Mouse (Mus musculus) layer of hippocampus, adult 11-12 months (tissue): Measurements from ENCODE around the gene Srd5a1.
"Not testable (repeated sequence)": the region's sequence is repeated elsewhere in the genome, so short reads cannot be mapped to it uniquely, and the experiment has no call there.

Source experiments
- DNase-seq: peaks from one replicate; pipeline ENCODE4 v3.0.0; 2022; ENCODE audit warnings: low spot score

Gene Srd5a1

DNA sequence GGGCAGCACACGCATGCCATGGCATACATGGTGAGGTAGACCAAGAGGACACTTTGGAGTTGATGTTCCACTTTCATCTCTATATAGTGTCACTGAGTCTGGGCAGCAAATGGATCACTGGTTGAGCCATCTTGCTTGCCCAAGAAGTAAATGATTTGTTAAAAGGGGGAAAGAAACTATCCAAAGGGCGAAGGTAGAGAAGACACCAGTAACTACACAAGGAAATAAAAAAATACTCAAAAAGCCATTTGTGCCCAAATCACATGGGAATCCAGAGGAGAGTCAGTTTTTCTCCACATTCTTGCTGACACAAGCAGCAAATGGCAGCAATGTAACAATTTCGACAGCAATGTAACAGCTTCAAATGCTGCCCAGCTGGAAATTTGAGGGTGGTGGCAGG is 38.6 kb downstream of the Srd5a1 start:
- no peak for DNase-seq

DNA sequence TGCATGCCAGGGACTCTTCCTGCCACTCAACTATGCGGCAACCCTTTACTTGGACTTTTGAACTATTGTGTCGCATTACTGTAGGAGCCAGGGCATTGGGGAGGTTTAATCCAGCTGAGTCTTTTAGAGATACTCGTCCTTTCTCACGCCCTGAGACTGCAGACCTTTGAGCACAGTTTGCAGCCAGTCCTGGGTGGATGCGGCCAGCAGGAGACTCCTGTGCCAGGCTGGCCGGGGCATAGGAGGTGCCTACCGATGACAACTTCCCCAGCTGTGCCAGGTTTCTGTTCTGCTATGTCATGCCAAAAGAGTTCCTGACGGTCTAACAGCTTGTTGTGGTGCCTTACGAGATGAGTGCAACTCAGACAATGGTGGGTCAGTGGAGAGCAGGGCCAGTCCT is 42.0 kb downstream of the Srd5a1 start:
- no peak for DNase-seq

DNA sequence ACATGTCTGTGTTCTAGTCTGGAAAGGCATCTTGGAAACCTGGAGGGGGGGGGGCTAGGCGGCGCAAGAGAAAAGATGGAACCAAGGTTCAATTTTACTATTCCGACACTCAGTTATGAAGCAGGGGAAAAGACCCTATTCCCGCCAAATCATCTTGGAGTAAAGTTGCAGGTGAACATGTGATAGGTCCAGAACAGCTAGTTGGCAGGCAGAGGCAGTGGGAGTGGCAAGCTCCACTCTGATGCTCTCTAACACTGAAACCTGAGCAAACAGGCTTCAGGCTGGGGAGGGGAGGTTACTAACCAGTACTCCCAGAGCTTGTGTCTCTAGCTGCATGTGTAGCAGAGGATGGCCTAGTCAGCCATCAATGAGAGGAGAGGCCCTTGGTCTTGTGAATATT is 45.8 kb downstream of the Srd5a1 start:
- DNase-seq: not testable (repeated sequence)

DNA sequence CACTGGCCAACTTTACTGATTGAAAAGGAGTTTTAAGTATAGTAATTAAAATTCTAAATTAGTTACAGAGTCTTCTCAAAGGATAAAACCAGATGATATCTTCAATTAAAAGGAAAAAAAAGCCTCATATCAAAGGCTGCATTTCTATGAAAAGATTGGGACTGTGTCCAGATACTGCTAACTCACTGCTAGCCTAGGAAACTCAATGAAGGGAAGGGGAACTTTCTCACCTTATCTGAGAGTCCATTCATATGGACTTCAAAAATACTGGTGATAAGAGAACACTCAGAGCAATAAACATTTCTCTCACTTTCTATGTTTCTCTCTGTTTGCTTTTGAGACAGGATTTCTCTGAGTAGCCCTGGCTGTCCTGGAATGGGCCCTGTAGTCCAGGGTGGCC is 46.7 kb downstream of the Srd5a1 start:
- DNase-seq: no peak

DNA sequence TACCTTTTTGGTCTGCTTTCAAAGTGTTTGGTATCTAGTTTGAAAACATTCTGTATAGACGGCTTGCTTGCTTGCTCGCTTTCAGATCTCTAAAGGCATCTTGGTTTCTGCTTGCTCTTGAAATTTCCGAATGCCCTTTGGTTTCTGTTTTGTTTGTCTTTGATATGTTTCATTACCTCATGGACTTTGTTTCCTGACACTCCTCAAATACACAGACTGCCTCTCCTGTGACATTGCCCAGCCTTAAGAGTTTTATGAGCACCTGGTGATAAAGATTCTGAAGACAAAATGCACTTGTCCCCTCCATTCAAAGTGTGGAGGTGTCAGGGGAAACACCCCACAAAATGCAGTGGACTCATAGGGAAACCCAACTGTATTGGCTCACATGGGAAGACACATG is 47.3 kb downstream of the Srd5a1 start:
- no peak for DNase-seq

DNA sequence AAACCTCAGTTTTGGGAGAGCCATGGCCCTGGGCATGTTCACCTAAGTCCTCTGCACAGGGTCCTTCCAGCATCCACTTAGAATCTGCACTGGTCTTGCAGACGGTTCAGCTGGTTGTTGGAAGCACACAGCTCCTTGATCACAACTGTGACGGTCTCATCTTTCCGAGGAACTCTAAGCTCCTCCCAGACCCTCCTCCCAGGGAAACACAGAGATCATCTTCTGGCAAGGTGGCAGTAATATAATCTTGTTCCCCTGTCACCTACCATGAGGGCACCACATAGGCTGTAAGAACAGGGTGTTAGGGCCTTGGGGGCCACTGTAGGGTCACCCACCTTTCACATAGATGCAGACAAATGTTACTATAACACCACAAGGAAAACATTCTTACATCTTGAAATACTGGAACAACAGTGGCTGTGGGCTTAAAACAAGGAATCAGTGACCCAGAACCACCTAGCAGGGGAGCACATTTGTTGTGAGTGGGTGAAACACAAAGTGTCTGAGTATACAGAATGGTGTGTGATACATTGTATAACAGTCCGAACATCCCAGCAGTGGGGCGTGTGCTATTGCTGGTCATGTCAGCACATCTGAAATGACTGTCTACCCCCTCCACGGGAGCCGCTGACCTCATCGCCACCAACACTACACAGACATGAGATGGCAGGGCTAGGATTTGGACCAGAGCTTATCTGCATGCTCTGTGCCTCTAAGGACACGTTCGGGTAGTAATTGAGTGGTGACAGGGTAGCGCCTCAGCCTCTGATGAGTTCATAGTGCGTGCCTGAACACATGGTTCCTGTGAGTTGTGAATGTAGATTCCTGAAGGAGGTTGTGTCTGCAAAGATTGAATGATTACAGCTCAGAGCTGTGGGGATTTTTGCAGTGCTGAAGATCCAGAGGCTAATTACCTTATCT is 48.3 kb downstream of the Srd5a1 start:
- no peak for DNase-seq

DNA sequence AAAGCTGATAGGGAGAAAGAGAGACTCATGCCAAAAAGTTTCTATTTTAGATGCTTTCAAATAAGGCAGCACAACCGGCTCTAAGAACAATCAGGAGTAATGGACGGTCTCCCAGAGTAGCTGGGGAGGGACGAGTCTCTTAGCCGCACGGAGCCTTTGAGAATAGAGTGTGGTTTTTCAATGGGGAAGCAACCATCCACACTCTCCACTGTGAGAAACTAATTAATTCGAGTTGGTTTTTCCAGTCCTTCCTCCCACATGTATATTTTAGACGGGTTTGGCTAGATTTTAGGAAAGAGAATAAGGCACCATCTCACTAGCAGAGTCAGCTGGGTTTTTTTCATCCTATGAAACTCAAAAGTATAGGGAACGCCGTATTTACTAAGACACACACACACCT is 49.2 kb downstream of the Srd5a1 start:
- DNase-seq: no peak

DNA sequence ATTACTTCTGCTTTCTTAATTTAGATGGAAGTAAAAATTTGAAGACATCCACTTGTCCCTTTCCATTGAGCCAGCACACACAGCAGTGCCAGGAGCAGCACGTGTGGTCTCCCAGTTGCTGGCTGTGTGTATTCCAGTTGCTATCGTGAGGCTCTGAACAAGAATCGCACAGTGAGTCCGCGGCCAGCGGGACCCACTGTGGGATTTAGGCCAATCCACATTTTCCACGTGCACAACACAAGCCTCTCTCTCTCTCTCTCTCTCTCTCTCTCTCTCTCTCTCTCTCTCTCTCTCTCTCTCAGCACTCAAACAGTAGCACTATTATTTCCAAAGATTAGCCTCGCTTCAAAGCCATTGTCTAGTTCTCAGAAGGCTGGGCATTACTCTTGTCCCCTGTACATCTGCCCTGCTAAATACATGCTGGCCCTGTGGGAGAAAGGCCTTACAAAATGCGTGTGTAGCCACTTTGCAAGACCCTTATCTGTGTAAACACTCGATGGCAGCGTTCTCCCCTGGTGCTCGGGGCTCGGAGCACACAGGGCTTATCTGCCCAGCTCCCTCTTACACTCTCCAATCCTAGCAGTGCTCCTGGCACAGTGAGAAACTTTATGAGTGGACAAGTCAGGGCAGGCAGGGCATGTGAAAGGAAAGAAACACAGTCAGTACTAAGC is 51.8 kb downstream of the Srd5a1 start:
- DNase-seq: peak; percentile 49

DNA sequence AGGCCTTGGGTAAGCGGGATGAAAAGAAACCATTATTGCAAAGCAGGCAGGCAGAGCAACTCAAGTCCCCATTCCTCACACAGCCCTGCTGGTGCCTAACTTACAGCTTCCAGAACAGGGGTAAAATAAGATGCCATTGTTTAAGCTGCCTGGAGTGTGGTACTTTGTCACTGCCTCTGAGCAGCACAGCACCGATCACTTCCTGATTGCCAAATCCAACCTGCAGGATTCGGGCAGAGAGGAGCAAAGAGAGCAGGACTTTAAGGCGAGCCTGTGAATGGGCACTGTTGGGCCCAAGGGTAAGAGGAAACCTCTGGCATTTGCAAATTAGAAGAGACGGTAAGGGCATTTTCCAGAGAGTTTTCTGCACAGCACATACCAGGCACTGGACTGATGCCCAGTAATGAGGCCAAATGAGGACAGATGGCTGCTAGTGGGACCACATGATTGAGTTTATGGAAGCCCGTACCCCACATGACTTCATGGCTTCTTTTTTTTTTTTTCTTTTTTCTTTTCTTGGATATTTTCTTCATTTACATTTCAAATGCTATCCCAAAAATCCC is 53.1 kb downstream of the Srd5a1 start:
- no peak for DNase-seq

DNA sequence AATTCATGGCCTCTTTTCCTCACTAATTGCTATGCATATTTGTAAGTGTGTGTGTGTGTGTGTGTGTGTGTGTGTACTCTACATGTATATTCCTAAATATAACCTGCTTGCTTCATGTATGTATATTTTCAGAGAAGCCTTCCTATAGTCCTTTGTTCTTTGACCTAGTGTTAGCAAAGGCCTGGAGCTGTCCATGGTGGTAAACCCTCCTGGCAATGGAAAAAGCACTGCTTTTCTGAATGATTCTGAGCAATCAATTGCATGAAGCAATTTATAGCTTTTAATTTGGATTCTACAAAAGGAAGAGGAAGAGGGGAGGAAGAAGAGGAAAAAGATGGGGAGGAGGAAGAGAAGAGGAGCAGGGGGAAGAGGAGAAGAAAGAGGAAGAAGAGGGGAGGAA is 54.5 kb downstream of the Srd5a1 start:
- no peak for DNase-seq

DNA sequence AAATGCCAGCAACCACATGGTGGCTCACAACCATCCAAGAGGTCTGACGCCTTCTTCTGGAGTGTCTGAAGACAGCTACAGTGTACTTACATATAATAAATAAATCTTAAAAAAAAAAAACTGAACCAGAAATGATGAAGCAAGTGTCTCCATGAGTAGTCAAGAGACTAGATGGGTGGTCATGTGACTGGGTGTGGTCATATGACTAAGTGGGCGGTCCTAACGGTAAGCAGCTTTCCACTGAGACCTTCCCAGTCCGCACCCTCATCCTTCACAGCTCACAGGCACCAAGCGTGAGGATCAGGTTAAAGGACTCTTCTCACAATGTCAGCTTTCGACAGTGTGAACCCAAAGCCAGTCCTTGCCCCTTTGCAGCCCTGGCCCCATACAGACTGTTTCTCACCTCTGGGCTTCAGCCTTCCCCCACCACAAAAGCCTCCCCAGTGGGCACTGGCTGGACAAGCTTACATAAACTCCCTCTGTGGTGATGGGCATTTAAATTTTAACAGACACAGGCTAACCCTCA is 55.2 kb downstream of the Srd5a1 start:
- DNase-seq: no peak

DNA sequence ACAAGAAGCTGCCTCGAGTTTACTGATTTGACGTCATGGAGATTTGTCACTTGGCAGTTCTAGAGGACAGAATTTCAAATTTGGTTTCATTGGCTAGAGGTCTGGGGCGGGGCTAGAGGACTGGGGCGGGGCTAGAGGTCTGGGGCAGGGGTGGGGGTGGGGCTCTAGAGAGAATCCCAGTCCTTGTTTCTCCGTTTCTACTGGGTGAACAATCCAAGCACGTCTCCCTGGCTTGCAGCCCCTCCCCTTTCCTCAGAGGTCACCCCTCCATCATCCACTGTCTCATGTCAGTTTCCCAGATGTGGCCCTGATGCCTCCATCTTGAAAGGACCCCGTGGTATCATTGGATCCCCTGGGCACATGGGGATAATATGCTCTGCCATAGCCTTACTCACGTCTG is 56.2 kb downstream of the Srd5a1 start:
- DNase-seq: no peak

DNA sequence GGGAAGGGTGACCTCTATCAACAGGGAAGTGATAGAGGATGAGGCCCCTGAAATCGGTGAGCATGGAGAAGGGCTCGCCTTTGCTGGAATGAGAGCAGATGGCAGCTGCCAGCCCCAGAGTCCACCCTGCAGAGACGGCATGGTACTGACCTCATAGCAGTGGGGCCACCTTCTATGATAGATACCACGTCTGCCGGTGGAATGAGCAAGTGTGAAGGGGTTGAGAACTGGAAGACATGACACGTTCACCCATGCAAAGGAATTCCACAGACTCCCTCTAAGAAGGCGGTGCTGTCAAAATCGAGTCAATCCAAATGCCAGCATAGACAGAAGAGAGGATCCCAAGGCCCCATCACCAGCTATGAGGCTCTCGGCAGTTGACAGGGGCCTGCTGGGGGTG is 57.0 kb downstream of the Srd5a1 start:
- no peak for DNase-seq

DNA sequence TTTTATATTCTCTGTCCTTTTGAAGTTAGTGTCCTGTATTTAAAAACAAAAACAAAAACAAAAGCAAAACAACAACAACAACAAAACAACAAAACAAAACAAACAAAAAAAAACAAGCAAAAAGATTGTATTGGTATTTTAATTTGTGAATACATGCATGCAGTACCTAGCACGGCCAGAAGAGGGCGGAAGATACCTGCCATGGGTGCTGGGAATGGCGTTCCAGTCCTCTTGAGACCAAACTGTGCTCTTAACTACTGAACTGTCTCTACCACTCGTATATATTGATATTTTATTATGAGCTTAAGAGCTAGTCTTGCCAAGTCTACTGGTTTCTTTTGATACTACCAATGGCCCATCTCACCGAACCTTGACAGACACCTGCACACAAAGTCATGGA is 58.2 kb downstream of the Srd5a1 start:
- no peak for DNase-seq

DNA sequence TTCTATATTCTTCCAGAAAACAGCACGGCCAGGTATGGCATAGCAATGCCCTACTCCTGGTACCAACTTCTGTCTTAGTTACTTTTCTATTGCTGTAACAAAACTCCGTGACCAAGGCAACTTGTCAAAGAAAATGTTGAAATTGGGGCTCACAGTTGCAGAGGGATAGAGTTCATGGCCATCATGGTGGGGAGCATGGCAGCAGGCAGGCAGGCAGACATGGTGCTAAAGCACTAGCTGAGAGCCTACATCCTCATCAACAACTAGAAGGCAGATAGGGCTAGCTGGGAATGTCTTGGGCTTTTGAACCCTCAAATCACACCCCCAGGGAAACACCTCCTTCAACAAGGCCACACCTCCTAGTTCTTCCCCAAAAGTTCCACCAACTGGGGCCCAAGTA is 60.4 kb downstream of the Srd5a1 start:
- no peak for DNase-seq

DNA sequence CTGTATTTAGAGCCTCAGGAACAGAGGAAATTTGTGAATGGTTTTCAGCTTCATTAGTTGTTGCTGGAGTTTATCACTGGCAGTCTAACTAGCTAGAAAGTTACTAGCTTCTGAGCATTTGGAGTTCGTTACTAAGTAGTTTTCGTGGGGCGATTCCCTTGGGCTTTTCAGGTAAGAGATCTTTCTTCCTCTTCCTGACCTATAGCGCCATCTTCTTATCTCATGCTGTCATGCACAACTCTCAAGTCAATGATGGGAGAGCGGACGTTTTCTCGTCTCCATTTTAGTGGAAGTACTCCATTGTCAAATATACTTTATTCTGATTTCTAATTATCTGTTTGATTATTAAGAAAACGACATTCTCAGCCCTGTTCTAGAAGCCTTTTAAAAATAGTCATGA is 61.3 kb downstream of the Srd5a1 start:
- no peak for DNase-seq

DNA sequence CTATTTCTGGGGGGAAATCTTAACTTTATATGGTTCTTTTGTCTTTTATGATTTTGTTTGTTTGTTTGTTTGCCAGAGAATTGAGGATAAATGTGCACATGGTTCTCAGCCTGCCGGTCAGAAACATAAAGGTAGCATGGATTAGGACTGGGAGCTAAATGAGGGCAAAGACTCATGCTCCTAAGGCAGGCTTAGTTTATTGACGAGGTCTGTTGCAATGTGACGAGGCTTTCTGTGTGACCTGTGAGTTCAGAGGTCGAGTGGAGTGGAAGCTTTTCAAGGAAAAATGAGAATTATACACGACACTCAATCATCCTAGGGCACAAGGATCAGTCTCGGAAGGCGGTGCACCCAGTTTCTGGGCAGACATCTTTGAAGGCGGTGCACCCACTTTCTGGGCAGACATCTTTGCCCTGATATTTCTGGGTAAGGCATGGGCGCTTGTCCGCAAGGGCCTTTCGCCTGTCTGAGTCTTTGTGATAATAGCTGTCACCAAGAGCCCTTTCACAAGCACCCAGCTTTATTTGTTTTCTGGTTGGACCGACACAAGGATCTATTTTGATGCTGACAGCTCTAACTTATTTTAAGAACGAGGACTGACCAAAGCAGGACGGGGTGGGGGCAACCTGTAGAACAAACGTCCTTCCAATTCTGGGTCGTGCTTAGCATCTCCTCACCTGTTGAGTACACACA is 63.6 kb downstream of the Srd5a1 start:
- no peak for DNase-seq

DNA sequence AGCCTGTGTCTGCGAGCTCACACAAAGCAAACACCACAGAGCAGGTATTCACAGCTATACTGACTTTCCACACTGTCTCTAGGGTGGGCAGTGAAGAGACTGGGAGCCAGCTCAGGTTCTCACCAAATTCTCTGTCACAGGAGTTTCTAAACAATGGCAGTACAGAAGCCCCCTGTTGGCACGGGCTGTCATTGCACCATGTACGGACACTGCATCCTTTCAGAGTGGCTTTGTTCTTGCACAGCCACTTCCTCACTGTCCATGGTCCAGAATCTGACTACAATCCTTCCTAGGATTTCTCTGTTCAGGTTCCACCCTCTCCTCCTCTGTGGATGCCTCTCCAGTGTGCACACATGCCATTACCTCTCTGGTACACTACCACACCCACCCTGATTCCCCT is 66.2 kb downstream of the Srd5a1 start:
- no peak for DNase-seq

DNA sequence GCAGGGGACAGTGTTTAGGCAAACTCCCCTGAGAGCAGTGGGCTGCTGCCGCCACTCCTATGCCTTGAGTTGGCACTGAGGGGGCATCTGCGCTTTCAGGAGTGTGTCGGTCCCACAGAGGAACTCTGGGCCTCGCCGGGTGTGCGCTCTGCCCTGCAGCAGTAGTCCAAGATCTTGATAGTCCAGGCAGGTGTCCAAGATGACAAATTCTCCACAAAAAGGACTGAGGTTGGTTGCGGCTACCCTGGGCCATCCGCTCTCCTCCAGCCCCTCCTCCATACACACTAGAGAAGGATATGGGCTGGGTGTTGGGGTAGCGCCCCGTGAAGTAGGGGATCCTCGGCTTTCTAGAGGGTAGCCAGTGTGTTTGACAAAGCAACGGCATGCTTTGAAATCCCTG is 67.6 kb downstream of the Srd5a1 start:
- no peak for DNase-seq

DNA sequence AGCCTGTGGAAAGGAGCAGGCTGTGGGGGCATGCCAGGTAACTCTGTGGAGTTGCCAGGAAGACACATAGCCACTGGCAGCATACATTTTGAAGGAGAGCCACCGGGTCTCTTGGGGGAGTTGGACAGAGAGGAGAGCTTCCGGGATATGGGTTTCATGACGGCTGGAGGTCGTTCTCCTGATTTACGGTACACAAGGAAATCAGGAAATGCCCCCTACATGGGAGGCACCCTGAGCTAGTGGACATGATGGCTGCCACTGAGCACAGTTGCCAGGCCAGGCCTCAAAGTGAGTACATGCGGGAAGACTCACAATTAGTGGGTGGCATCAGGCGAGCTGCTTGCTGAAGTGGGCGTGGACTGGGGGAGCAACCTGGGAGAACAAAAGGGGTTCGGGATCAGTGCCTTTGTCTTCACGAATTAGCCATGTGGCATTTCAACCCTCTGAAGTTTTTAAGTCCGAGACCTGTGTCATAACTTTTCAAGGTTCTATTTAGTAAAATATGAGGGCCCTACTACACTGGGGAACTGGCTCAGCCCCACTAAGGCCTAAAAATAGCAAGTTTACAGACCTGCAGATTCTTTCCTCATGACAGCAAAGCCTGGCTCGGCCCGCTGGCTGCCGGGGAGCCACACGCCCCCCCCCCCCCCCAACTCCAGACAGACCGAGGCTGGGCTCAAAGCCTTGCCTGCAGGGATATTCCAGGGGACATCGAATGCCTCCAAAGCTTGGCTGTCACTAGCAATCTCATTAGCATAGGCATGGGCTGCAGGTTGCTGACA is 68.5 kb downstream of the Srd5a1 start:
- DNase-seq: no peak

DNA sequence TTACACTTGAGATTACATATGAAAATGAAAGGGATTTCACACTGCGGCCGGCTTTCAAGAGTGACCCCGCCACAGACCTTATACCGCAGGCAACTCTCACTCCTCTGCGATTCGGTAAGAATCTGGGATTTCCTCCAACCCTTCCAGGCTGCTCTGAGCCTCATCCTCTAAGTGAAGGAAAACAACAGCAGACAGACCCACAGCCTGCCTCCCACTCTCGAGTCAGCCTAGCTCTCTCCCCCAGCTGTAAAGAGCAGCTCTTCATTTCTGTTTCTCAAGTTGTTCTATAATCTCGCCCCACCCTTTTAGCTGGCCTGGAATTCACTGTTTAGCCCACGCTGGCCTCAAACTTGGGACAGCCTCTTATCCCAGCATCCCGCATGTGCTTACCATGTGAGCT is 69.5 kb downstream of the Srd5a1 start:
- DNase-seq: peak; percentile 47

DNA sequence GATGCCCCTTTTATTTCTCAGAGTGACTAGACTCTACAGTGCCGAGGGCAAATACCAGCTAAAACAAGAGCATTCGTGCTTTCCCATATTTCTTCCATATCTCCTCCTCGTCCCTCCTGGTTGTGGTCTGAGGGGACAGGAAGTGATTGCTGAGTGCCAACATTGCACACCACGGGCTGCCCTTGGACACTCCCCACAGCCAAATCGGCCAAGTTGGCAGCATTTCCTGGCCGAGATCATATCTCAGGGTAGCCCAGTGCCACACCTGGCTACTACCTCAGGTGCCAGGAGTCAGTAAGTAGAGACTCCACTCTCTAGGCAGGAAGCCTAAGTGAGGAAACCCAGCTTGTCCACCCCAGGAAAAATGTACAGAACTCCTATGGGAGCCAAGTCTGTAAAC is 70.0 kb downstream of the Srd5a1 start:
- no peak for DNase-seq
